Mouse (Mus musculus) adrenal gland, postnatal 10 days (tissue): ENCODE measurements around the gene Tmtc4. TPM values are rescaled to one million over a fixed set of nuclear protein-coding genes. Genes with fewer than 3 reads are reported as not detected.
A peak's percentile ranks its signal among the peaks of the same experiment; 100 is the strongest.

ENCODE experiments used
- DNase-seq: peaks from one replicate; pipeline ENCODE4 v3.0.0; 2021; ENCODE audit warnings: mixed read lengths
- total RNA-seq, 2 experiments: library from RNA; stranded (reverse); gene quantifications; 2 replicates each; pipeline ENCODE4 v1.2.3; 2021

Tmtc4 gene
- total RNA-seq, 2 experiments from 2014 or later: 20.0 to 28.3 TPM

DNA sequence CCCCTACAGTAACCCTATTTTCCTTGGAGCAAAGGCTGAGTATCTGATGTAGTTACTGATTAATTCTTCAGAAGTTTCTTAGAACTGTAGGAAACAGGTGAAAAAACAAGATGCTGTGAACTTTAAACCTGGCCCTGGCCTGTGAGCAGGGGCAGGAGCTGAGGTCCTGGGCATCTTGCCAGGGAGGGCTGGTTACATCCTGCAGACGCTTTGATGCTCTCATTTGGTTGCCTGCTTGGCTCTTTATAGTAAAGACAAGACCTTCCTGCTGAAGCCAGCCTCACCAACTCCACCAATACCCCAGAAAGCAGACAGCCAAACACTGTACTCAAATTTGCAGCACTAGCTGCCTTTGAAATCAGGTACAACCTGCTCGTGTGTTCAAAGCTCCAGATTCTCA lies 81.7 kb downstream of the Tmtc4 start:
- DNase-seq: peak; percentile 69

DNA sequence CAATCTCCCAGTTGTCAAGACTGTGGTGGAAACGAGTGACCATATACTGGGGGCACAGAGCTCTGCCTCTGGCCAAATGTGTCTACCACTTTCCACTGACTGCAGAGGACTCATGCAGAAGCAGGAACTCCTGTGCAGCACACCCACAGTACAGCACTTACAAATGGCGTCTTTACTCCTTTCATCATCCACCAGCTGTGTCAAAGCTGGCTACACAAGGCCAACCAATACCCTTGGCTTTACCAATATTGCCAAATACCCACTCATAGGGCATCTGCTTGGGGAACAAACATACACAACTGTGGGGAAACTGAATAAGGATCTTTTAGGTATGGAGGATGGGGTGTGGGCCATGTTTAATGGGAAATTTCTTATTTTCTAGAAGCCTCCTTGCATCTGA lies 82.1 kb downstream of the Tmtc4 start:
- no peak for DNase-seq

DNA sequence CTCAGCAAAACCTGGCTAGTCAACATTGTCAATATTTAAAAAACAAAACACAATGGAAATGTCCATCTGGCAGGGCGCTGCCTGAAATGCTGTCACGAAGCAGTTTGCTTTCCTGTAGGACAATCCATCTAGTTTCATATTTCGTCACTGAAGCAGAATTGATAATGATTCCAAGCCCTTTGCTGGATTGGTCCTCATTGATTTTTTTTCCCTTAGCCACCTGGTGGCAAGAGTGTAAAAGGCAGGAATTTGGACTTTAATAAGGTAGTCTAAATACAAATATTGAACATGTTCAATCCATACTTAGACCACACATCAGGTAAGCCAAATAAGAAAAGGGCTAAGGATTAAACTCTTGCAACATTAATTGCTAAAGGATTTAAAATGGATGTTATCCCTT lies 82.7 kb downstream of the Tmtc4 start:
- no peak for DNase-seq

DNA sequence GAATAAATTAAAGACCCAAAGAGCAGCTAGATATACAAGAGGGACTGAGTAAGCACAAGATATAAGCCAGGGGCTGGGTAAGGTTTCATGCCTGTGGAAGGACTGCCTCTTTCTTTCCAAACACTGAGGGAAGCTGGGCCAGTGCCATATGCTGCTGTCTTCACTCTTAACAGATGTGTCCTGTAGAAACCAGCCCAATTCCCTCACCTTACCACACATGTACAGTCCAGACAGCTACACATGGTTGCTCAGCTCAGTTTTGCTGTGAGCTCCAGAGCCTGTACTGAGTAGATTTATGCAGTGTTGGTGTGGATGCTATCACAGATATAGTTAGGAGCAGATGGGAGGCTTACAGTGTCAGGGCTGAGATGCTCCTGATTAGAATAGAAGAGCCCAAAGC lies 83.2 kb downstream of the Tmtc4 start:
- no peak for DNase-seq

DNA sequence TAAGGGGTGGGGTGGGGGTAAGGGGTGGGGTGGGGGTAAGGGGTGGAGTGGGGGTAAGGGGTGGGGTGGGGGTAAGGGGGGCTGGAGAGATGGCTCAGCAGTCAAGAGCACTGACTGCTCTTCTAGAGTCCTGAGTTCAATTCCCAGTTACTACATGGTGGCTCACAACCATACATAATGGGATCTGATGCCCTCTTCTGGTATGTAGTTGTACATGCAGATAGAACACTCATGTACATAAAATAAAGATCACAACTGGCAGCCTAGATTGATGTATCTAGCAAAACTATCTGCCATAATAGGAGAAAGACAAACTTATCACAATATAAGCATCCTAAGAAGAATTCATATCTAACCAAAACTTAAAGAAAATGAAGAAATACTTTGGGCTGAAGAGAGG lies 85.3 kb downstream of the Tmtc4 start:
- no peak for DNase-seq

DNA sequence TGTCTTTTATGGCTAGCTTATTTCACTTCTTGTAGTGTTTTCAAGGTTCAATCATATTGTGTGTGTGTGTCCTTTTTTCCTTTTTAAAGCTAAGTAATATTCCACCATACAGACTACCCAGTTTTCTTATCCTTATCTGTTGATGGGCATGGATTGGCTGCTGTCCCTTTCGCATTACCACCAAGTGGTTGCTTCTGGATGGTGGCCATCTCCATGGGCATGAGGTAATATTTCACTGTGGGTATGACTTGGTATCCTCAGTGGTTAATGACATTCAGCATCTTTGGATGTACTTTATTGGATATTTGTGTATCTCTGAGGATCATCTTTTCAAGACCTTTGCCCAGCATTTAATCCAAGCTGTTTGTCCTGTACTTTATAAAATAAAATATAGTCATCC lies 87.7 kb downstream of the Tmtc4 start:
- DNase-seq: no peak

DNA sequence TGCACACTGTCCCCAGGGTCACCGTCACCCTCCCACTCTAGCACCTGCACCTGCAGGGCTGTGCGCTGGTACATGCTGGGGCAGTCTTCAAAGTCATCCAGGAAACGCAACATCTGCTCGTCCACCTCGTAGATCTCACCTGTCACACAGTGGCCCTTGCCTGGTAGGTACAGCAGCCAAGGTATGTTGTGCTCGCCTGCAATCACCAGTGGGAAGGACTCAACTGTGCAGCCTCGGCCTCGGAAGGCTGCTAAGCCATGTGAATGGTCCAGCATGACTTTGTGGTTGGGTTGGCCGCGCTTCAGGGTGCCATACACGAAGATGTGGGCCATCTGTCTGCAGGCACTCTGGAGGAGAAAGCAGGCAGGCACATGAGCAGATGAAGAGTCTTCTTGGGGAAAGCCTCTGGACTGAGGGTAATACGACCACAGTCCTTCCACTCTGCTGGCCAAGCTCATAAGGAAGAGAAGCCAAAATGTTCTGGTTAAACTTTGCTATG lies 92.3 kb downstream of the Tmtc4 start:
- no peak for DNase-seq

DNA sequence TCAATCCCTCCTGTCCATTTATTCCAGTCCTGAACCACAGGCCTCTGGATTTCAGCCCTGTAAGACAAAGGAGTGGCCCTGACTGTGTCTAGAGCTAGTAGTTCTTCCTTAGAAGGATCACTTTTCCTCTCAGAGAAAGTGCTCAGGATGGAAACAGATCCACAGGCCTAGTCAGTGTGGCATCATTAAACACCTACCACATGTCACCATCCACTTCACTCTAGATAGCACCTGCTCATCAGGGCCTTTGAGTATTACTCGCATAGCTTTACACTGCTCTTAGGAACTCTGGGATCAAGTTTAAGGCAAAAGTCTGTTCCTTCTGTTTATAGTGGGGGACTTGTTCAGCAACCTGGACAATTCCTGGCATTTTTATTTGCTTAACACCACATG lies 95.4 kb downstream of the Tmtc4 start:
- DNase-seq: no peak

DNA sequence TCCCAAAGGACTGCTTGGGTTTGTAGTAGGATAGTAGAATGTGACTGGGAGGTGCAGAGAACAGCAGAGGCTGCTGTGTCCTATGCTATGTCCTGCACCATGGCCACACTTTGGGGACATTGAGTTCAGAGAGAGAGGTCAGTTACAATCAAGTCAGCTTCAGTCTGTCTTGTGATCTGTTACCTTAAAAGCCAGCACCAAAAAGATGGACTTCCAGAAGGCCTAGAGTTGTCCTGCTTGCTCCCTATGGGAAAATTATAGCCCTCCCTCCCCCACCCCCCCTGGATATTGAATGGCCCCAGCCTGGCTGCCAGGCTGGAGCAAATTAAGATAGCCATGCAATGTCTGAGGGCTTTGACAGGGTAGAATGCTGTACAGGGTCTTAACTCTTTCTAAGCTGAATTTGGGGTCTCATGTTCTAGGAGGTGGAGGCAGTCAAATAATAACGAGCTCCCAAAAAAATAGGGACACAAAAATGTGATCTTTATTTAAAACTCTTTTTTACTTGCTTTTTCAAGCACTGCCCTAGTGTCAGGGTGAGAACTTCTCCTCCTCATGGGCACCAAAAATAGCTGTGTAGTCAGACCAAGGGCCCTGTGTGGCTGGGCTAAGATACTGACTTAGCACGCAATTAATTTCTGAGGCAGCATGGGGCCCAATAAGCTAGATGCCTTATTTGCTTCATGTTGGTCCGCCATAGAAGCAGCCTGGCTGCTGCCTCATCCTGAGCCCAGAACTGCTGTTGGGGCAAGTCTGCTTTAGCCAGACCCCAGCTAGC lies 95.9 kb downstream of the Tmtc4 start:
- DNase-seq: no peak

DNA sequence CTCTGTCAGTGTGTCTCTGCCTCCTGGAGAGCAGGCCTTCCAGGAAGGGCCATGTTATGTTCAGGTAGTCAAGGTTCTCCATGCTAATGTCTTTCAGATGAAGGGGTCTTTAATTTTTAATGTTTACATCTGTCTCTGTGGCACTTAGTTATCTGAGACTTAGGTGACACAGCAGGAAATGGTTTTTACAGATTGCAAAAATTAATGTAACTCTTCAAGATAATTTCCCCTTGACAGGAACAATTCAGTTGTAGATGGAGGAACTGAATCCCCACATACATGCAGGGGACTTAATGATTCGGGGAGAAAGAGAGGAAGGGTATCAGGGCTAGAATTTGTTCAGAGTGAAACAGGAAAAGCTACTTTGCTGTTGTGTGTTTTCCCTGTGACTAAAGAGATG lies 96.6 kb downstream of the Tmtc4 start:
- no peak for DNase-seq

DNA sequence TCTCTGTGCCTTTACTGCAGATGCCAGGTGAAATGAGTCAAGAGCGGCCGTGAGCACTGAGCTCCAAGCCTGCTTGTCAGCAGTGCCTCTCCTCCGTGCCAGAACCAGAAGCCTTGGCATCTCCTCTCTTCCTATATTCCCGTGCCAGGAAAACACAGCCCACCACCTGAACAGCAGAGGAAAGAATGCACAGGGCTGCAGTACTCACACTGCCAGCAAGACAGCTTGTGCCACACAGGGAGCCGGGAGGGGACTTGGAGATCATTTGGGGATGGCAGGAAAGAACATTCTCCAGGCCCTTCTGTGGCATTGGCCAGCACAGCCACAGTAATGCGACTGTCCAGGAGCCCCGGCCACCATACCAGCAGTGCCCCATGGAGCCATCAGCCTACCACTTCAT lies 97.9 kb downstream of the Tmtc4 start:
- DNase-seq: no peak

DNA sequence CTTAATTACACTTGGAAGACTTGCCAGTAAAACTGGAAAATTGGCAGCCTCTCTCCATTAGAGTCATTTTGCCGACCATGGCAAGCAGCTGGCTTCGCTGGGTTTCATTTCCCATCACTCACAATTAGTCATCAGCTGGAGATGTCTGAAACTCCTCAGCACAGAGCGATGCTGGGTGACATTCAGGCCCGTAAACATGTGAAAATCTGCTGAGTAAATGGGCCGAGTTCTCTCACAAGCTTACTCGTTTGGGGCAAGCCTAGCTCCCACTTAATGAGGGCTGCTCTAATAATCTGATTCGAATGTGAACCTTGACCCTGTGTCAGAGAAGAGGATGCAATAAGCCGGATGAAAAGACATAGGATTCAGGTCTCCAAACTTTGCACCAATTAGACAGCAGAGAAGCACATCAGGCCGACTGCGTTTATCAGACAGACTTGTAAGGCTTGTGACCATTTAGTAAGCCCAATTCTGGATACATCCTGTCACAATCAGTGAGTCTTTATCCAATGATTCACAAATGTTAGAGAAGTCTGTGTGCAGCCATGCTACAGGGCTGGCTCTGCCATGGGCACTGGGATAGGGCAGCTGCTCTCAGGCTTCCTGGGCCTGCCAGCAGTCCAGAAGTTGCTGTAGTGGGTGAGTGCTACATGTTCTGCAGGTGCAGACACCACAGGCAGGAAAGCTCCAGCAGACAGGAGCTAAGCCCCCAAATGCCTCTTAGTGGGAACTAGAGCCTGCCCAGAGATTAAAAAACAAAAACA lies 99.8 kb downstream of the Tmtc4 start:
- DNase-seq: no peak

DNA sequence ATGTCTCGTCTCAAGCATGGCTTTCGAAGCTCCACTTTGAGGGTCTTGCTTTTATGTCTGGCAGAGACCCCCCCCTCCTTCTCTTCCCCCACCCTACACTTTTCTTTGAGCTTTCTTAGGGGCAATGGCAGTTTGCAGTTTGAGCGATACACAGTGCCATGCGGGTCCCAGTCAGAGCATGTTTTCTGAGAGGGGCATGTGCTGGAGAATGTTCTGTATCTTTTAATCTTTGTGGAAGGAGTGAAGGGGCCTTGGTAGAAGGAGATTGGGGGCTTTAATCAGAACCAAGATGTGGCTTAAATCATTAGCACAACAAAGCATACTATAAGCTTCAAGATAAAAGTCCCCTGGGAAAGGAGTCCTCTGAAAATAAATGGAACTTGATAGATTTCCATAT lies 100.4 kb downstream of the Tmtc4 start:
- DNase-seq: no peak

DNA sequence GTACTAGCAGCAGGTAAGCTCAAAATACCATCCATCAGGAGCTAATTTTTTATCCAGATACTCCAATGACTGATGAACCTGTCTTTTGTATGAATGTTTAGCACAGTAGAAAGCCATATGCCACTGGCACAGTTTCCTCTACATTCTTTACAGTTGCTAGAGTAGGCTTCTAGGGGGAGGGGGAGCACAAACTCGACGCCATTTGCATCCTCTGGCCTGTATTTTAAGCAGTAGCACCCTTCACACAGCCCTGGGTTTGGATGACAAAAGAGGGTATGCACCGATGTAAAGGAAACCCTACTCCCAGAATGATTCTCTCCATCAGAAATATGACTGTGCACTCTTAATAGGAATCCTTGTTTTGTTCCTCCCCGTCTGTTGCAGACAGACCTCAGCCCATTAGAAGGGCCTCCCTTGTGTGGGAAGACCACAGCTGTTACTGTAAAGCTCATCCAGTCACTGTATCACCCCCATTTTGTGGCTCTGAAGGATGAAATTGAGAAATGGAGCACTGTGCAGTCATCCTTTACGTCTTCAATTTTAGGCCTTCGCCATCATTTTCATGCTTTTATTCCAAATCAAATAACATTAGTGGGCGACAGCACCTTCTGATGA lies 100.9 kb downstream of the Tmtc4 start:
- no peak for DNase-seq

DNA sequence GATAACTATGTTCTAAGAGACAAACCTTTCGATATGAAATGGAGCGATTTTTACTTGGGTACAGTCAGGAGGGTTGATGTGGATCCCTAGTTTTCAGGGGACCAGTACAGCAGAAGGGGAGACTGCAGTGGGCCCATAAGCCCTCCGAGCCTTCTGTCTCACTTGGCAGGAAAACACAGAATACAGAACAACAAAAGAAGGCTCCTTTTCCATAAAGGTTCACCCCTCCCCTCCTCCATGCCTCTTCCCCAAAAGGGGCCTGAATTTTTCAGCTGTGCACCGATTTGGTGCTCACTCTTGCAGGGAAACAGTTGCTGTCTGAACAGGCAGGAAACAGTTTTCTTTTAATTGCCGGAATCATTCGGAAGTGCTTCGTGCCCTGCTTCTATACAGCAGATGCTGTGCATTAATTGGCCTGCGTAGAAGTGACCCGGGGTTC lies 101.6 kb downstream of the Tmtc4 start:
- DNase-seq: no peak

DNA sequence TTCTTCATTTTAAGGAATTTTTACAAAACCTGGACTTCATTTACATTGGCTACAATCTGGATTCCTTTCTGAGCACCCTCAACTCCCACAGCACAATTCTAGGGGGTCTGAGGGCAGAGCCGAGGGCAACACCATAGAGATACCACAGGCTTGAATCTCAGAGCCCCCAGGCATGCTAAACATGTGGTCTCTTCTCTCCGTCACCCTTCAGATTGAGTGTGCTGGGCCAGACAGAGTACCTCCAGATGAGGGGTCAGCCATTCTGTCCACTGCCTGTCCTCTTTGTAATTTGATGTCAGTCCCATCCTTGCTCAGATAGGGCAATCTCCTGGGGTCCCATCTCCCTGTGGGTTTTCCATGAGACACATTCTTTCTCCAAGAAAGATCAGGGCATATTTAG lies 102.1 kb downstream of the Tmtc4 start:
- DNase-seq: no peak

DNA sequence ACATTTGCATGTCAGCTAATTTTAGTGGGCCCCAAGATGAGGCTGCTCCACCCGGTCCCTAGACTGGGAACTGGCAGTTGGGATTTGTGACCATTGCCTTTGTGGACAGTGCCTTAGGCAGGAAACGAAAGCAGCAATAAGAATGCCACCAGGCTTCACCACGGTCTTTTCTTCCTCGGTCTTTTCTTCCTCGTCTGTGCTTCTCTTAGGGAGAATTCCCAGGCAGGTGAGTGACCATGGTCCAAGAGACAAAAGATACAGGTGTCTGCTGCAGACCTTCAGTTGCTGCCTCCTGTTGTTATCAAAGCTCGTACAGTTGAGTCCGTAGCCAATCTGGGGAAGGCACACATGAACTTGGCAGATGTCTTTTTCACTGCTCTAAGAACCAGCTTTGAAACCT lies 103.5 kb downstream of the Tmtc4 start:
- DNase-seq: no peak

DNA sequence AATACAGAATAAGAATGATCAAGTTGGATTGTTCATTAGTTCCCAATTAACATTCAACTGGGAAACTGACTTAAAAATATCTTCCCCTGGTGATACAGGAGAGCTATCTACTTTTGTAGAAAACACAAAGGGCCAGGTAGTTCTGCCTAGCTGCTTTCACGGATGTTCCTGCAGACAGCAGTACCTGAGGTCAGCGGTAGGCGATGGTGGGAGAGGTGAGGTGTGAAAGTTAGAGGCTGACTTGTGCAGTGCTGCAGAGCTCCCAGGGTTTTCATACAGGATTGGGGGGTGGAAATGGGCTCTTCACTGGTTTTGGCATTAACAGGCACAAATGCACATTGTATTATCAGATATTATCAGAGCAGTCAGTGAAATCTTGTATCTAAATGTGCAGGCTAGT lies 106.0 kb downstream of the Tmtc4 start:
- no peak for DNase-seq

DNA sequence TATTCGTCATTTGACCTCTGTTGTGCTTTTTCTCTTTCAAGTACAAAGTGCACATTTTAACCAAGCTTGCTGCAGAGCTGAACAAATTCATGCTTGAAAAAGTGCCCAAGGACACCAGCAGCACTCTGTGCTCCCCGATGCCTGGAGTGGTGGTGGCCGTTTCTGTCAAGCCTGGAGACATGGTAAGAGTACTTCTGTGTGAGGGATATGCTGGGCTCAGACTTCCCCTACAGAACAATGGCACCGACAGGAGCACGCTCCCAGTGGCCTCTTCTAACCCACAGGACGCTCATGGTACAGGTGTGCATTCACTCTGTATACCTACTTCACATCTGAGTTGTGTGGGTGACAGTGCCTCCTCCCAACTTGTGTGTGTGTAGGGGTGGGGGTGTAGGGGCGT lies 107.1 kb downstream of the Tmtc4 start:
- peak; percentile 37 for DNase-seq

DNA sequence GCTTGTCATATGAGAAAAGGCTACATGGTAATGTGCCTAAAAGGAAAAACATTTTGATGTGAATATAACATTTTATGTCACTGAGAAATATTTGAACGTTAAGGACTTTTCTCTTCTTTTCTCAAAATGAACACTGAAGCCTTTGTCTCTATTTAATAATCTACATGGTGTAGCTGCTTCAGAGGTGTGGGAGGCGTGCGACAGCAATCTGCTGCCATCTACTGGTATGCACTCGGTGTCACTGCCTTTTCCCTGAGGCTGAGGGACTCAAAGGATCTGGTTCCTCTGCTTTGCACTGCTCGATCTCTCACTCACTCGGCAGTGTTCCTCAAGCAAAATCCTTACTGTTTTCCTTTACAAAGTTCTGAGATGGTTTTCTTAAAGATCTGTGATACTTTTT lies 107.7 kb downstream of the Tmtc4 start:
- DNase-seq: peak; percentile 83

DNA sequence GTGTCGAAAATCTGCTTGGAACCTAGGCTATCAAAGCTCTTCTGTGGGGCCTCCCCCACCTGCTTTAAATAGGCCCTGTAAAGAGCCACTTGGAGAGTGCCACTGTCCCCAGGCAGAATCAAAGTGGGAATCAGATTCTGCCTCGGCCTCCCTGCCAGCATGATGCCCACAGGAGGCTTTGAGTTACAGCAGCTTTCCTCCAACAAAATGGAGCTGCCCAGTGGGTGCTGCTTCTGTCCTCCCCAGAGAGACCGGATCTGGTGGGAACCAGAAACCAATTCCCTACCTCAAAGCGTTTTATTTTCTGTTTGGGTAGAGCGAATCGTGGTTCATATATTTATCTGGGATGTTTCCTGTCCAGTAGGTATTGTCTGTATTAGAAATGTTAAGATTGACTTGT lies 108.2 kb downstream of the Tmtc4 start:
- no peak for DNase-seq

DNA sequence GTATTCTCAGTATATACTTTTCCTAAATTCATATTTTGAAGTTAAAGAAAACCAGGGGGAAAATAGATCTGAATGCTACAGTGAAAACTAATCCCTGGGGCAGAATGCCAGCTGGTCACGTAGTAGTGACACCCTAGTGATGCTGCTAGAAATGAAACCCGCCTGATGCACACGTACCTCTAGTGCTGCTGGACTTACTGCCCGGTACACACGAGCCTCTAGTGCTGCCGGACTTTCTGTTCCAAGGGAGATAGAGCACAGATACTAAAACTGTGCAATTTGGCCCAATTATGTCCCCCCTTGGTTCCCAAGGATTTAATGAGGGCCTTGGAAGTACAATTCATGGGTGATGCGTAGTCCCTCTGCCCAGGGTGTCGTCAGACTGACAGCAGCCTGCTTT lies 108.8 kb downstream of the Tmtc4 start:
- no peak for DNase-seq

DNA sequence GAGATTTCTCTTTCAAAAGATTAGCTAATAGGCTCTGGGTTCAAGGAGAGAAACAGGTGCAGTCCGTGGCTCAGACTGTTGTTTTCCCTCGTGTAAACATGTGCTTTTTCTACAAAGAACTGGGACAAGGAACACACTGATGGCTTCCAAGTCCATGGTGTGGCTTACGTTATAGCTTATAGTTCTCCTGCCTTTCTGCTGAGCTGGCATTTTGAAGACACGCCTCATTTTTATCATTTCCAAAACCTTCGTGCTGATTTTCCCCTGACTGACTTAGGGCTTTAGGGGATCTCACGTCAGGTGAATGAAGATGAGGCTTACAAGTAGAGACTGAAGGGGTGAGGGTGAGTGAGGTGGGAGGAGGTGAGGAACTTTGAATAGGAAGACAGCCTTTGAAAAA lies 111.2 kb downstream of the Tmtc4 start:
- DNase-seq: no peak
